Mouse (Mus musculus) lung, postnatal 25 days (tissue): ENCODE results near the gene Man2b2.

Experiments used
- DNase-seq: peaks from one replicate; pipeline ENCODE4 v3.0.0; 2022; ENCODE audit warnings: low spot score

The Man2b2 gene

DNA sequence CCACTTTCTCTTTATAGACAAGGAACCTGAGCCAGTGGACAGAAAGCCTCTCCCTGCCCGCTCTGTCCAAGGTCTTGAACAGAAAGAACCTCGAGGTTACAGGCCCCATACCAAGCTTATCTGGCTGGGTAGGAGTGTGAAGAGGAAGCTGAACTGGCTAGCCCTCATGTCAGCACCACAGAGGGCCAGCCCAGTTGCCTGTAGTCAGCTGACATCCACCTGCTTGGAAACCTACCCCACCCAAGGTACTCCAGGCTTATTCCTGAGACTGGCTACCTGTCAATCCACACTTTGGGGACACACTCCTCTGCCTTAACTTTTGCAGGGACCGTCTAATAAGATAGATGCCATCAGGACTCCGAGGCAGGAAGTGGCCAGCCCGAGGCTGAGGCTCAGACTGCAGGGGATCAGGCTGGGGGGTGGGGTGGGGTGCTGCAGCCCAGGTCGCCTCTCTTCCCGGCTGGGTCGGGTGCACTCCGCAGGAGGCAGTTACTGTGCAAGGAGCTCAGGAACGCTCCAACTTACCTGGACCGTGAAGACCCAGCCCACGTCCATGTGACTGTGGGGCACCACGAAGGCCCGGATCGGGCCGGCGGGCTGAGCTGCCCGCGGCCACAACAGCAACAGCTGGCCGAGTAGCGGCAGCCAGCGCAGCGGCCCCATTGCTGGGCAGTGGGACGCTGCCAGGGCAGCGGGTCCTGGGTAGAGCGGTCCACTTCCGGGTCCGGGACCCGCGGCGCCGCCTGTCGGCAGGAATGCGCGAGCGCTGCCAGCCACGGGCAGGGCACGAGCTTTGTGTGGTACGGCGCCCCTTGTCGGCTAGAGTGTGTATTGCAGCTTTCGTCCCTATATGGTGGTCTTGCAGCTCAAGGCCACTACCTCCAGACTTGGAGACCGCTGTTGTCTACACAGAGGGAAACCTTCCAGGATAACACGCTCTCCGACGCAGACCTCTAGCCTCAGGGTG lies at the start of gene Man2b2:
Man2b2 (minus strand) TSS at position 741 of the 967 bp plus-strand sequence.
- DNase-seq, result peak; percentile 93

DNA sequence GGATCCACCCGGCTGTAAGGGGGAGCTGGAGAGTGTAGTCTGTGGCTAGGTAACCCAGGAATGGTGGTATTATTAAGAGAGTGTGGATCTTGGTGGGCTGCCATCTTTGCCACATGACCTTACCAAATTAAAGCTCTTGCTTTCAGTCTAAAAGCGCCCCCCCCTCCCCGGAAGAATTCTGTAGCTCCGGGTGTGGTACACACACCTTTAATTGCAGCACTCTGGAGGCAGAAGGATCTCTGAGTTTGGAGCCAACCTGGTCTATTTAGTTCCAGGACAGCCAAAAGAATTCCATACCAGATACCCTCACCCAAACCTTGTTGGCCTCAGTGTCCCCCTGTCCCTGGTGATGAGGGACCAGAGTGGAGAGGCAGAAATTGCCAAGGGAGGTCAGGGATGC lies 48.3 kb upstream of the Man2b2 start:
- DNase-seq, result no peak

DNA sequence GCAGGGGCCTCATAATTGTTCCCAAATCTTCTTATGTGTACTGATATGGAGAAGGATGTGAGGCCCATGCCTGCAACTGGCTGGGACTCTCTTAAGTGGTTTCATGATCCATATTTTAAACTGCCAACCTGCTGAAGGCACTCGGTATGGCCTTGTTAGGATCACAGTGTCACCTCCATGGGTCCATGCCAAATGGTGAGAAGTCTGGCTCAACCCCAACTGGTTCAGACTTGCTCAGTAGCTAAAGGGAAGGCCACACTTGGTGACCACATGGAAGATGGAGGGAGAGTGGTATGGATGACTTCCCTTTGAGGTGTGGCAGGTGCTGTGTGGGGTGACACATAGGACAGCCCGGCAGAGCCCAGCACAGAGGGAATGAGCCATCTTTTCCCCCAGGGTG lies 47.2 kb upstream of the Man2b2 start:
- DNase-seq, result no peak

DNA sequence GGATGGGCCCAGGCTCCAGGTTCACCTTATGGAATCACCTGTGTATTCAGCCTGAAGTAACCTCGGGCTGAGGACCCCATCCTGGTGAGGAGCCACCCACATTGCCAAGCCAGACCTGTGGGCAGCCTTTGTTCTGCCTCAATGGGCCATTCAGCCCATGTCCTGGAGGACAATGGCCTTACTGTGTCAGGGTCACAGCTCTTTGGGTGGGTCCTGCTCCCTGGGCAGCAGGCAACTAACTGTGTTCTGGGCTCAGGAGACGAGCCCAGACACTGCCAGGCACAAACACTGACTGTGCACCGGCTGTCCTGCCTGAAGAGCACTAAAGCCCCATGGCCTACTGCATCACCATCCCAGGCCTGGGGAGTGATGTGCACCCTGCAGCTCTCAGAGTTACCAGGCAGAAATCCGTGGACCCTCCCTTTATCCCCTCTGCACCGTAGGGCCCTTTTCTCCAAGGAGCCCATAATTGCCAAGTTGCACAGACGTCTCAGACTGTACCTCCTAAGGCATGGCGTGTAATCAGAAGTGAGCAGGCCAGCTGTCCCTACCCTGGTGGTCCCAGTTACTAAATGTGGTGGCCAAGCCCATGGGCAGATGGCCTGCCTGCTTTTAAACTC lies 46.4 kb upstream of the Man2b2 start:
- DNase-seq, result no peak

DNA sequence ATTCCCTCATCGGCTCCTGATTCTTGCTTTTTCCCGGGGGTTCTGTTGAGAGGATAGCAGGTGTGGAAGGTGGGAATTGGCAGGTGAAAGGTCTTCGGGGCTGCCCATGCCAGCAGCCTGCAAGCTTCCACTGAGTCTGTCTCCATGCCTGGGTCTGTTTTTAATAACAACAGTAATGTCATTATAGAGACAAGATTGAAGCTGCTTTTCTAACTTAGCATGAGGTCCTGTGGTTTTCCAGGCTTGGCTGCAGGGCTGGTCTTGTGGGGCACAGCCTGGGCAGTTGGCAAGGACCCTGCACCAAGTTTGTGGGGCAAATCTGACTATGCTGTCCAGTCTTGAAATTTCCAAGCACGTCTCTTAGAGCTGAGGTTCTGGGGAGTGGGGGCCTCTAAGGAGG lies 45.5 kb upstream of the Man2b2 start:
- no peak for DNase-seq

DNA sequence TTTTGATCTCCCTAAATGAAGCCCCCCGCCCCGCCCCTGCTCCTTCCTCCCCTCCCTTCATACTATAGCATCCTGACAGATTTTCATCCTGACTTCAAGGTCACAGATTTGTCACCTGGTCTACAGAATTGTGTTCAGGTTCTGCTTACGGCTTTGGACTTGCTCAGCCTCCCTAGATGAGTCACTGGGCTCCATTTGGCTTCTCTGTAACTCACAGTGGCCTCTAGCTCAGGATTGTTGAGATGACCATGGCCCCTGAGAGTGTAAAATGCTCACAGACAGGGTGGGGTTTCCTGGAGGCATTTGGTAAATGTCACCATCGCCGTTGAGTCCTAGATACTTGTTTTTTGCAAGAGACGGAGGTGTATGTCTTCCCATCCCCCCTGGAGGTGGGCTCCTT lies 40.5 kb upstream of the Man2b2 start:
- DNase-seq, result no peak

DNA sequence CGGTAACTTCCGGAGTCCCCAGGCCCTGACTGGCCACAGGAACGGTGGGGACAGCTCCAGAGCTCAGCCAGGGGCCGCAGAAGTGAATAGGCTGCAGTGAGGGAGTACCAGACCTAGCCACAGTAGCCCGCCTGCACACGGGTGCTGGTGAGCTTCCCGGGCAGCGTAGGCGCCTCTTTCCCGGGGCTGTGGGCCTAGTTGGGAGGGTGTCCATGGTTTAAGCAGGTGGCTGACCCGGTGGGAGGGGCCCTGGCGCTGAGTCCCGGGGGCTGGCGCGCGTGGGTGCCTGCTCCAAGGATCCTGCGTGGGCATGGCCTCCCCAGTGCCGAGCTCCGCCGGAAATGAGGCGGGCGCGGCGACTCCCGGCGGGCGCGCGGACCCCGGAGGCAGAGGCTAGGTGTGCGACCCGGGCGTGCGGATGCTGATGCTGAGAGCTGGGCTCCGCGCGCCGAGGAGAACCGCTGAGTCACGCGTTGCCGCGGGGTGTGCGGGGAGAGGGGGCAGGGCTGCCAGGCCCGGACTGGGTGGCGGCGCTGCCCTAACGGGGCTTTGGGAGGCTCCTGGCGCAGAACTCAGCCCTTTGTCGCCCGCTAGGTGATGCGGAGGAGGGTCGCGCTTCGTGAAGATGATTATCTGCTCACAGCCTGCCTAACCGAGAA lies 39.3 kb upstream of the Man2b2 start:
- no peak for DNase-seq

DNA sequence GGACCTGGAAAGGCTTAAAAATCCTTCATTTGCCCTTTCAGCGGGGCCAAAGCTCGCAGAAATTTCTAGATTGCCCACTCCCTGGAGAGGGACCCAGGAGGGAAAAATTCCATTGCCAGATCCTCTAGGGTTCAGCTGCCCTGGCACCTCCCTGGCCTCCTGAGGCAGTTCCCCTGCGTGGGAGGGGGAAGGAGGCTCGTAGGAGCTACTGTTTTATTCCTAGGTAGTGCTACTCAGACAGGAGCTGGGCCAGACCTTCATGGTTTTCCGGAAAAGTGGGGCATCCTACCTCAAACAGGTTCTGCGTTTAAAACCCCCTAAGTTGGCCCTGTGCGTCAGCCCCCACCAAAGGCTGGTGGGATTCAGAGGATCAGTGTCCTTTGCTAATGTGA lies 38.7 kb upstream of the Man2b2 start:
- no peak for DNase-seq

DNA sequence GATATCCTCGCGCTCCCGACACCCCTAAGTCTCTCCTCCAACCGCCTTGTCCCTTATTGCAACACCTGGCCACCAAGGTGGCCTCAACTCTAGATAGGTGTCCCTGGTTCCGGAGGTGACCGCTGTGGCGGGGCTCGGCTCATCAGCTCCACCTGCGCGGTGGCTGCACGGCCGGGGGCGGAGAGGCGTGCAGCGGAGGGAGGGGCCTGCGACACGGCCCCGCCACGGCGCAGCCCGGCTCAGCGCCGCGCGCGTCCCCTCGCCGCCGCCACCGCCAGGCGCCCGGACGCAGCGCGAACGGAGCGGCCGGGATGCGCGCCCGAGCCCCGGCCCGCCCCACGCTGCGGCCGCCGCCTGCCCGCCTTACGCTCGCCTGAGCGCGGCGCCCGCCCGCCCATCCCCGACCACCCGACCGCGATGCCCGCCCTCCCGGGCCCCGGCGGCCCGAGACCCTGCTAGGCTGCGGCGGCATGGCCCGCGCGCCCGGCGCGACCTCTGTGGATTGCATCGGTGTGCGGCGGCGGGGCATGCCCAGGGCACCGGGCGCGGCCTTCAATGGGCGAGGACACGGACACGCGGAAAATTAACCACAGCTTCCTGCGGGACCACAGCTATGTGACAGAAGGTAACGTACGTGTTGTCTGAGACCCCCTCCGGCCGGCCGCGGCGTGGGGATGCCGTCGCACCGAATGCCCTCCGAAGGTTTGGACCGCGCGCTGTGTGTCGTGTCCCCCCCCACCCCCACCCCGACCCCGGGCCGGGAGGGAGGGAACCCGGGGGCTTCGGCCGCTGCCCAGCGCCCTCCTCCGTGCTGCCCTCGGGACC lies 38.0 kb upstream of the Man2b2 start, which contains the start of gene Ppp2r2c:
Ppp2r2c (plus strand) TSS at position 248 of the 825 bp plus-strand sequence.
- DNase-seq, result no peak

DNA sequence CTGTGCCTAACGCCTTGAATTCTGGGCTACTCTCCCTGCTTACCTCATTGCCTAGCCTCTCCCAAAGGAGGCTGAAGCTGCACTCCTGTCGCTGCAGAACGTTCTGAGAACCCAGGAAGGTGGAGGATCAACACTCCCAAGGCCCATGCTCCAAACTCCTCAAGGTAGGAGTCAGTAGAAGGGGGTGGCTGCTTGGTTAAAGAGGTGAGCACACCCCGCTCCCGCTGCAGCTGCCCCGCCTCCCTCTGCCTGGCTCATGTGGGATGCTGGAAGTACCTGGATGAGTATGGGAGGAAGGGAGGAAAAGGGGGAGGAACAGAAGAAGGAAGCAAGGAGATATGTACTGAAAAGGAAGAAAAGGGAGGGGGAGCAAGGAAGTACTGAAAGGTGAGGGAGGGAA lies 37.1 kb upstream of the Man2b2 start:
- DNase-seq, result no peak

DNA sequence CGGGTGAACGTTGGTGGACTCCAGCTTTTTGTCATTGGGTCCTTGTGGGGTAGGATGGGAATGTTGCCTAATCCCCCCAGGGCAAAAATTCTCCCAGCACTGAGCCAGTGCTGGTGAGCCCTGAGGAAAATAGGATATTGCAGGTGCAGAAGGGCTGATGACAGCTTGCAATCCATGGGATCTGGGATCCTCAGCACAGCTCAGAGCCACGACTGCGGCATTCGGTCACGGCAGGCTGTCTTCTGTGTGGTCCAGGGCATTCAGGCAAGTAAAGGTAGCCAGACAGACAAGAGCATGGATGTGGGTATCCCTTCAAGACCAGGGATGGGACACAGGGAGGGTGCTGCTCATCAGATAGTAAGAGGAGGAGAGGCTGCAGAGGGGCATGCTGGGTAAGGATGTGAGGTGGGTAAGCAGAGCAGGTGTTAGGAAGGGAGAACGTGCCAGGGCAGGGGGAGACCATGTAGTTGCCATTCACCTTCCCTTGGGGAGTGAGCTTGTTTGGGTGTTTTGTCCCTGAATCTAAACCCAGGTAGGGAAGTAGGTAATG lies 36.3 kb upstream of the Man2b2 start:
- no peak for DNase-seq

DNA sequence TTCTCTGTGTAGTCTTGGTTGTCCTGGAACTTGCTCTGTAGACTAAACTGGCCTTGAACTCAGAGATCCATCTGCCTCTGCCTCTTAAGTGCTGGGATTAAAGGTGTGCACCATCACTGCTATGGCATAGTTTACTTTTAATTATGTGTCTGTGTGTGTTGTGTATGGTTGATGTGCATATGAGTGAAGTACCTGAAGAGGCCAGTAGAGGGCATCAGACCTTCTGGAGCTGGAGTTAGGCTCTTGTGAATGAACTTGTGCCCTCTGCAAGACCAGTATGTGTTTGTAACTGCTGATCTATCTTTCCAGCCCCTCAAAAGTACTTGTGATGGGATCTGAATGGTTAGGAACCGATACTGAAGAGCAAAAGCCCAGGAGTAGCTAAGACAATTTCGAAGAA lies 30.6 kb upstream of the Man2b2 start:
- no peak for DNase-seq

DNA sequence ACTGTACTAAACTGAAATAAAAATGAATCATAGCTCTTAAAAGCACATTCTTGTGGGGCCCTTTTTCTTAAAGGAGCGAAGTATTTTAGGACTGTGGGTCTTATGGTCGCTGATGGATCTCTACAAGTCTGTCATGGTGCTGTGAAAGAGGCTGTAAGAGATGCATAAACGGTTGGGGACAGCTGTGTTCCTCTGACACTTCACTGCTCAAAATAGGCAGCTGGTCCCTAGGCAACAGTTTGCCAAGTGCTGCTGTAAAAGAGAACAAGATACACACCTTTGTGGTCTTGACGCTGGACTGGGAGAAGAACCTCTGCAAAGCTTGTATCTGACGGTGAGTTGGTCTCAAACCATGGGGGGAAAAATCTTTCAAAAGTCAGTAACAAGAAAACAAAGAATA lies 27.1 kb upstream of the Man2b2 start:
- no peak for DNase-seq

DNA sequence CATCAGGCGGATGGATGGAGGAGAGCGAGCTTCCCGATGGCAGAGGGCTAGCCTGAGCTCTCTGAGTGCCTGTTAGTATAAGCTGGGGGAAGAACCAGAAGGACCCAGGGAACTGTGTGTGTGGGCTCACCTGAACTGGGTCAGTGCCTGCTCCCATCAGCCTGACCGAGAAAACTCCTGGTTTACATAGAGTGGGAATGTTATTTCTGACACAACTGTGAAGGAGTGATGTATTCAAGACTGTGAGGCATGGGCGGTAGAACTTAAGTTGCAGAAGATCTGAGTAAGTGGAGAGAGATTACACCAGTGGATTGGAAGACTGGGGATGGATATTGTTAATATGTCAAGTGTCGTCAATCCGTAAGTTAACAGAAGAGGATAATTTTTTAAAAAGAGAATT lies 26.1 kb upstream of the Man2b2 start:
- DNase-seq, result no peak

DNA sequence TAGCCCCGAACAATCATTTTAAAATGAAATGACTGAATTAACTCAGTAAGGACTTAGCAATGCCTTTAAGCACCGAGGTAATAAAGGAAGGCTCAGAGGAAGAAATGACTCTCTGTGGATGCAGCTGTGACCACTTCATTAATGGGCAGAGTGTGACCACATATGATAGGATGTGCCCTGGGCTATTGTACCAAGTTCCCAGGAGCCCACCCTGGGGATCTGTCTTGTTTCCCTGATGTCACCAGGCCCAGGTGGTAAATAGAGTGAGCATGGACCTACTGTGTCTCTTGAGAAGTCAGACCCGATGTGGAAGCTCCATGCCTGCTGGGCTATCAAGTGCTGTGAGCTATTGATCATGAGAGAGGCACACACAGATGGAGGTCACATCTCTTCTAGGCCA lies 24.7 kb upstream of the Man2b2 start:
- no peak for DNase-seq

DNA sequence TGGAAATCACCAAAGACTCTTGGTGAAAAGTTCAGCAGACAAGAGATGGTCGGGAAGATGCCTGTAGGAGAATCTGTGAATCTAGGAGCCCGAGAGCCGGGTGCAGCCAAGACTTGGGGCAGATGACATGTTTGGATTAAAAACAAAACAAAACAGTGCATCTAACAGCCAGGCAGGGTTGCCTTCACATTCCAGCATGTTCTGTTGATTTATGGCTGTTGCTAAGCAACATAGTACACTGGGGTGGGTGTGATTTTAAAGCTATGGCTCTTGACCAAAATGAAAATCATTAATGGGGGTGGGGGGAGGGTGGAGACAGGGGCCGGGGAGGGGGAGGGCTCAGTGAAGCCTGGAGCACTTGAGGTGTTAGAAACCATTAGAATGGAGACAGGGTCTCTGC lies 21.1 kb upstream of the Man2b2 start:
- DNase-seq, result no peak

DNA sequence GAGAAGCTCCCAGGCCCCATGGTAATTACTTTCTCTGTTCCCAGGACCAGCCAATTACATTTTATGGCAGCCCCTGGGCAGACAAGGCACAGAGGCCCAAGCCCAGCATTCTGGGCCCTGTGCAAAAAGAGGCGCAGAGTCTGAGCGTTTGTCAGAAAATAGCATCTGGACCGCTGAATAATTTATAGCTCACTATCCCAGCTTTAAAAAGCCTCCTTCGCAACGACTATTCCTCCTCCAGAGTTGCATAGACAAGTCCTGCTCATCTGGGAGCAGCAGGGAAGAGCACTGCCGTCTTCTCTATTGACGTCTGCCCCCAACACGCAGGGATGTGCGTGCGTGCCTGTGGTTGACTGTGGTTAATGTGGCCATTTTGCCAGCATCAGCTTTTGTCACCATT lies 14.0 kb upstream of the Man2b2 start:
- DNase-seq, result no peak

DNA sequence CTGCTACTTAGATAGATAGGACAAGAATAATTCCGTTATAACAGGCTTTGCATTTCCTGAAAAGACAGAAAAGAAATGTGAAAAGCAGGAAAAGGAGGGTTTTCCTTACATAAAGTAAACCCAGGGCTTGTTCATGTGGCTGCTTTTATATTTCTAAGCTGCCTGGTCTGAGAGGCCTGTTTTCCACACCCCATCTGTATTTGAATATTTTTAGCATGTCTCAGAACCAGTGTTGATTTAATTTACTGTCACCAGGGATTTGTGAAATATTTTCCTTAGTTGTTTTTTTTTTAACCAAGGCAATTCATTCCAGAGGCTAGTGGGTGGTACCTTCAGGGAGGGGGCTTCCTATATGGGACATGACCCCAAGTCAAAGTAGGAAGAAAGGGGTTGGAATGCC lies 11.2 kb upstream of the Man2b2 start:
- no peak for DNase-seq

DNA sequence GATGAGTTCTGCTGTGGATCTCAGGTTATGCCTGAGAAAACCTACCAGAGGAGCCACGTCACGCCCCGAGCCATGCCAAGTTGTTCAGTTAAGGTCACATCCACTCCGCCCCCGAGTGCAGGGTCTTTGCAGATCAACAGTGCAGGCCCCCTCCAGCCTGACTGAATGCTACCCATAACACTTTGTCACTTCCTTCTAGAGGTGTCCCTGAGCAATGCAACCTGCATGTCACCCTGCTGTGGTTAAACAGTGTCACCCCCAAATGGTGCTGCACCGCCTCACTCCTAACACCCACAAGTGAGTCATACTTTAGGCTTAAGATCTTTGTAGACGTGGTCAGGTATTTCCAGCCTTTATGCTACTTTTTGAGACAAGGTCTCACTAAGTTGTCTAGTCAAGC lies 9.6 kb upstream of the Man2b2 start:
- no peak for DNase-seq

DNA sequence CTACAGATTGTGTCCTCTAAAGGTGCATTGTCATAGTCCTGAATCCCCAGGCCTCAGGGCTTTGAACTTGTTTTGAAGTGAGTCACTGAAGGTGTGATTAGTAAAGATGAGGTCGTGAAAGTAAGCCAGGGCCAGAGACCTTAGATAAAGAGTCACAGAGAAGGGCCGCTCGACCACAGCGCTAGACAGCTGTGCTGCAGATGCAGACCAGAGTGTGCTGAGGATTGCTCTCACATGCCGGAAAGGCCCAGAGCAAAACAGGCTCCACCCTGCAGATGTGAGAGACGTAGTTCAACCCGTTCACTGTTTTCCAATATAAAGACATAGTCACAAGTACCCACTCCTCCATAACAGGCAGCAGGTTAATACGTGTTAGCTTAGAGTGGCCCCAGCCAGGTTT lies 9.1 kb upstream of the Man2b2 start:
- DNase-seq, result no peak

DNA sequence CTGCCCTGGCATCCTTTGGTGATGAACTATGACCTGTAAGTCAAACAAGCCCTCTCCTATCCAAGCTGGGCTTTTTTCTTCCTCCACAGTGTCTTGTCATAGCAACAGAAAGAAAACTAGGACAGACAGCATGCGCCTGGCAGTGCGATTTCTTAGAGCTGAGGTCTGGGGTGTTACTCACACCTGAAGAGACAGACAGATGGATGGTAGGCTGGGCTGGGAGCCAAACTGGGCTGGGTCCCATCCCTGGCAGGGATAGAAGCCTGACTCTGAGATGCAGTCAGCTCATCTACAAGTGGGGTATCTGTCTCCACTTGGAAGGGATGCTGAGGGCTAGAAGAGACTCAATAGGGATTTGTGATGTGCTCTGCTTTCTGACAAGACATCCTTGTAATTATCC lies 8.6 kb upstream of the Man2b2 start:
- no peak for DNase-seq

DNA sequence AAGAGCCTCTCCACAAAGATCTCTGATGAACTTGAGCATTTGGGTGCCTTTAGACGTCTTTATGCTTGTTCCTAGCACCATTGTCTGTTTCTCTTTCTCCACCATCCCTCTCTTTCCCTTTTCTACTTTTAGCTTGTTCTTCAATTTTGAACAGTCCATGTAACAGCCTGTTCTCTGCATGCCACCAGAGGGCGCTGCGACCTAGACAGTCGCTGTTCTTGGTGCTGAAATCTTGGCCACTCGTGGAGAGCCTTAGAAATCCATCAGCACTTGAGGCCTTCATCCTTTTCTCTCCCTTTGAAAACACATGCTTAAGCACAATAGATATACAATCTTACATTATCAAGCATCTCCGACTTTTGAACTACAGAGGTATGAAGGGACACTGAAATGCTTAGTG lies 5.5 kb upstream of the Man2b2 start:
- DNase-seq, result peak; percentile 57
